Mouse (Mus musculus) gastrocnemius, adult 18-20 months (tissue): Measurements from ENCODE around the gene Bok. TPM values are rescaled to one million over a fixed set of nuclear protein-coding genes. Genes with fewer than 3 reads are reported as not detected.

ENCODE experiments used
- DNase-seq: peaks from one replicate; pipeline ENCODE4 v3.0.0; 2021; ENCODE audit warnings: low spot score
- total RNA-seq, 2 experiments: library from RNA; stranded (reverse); gene quantifications; 2 replicates each; pipeline ENCODE4 v1.2.3; 2021

Gene Bok
- total RNA-seq, 2 experiments from 2014 or later, result 0.95 to 1.2 TPM

DNA sequence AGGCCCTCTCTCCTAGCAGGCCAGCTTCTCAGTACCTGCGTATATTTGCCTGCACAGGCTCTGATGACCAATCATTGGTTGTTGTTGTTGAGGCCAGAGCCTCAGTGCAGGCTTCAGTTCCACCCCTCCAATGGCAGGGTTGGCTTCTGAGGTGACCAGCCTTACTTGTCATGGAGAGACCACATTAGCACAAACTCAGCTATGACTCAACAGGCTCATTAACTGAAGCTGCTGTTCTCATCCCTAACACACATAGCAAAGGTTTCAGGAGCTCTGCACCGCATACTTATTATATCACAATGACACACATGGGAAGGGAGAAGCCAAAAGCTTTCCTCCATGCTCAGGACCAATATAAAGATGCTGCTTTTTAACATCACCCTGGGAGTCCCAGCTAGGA lies 55.2 kb downstream of the Bok start:
- DNase-seq, result no peak

DNA sequence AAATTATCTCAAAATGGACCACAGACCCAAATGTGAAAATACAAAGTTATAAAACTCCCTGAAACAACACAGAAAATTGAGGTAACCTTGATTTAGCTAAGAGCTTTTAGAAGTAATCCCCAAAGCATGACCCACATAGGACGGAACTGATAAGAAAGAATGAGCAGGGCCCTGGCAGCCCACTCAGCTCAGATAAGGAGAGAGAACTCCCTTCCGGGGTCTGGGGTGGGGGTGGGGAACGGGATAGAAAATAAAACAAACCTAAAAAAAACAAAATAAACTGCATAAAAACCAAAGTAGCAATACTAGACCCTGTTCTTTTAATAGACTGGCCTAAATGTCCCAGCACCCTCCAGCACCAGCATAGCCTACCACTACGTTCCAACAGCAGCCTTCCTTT lies 56.5 kb downstream of the Bok start:
- no peak for DNase-seq

DNA sequence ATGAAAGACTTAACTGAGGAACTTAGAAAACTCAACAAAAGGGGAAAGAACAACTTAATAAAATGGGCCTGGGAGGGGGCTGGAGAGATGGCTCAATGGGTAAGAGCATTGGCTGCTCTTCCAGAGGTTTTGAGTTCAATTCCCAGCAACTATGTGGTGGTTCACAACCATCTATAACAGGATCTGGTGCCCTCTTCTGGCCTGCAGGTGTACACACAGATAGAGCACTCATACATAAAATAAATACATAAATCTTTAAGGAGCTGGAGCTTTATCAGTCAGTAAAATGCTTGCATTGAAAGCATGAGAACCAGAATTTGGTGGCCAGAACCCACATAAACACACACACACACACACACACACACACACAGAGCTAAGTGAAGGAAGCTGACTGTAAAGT lies 57.5 kb downstream of the Bok start:
- no peak for DNase-seq

Other genes with a start within 250 kb of the Bok start
- 100 to 1,000 TPM; 341 to 345 TPM for gene Hdlbp, start 206.8 kb upstream of the Bok start, total RNA-seq
- 10 to 100 TPM; 13.1 to 13.7 TPM for gene Farp2, start 173.6 kb upstream of the Bok start, total RNA-seq
- 10 to 100 TPM; 80.8 to 91.4 TPM for gene Stk25, start 27.0 kb upstream of the Bok start, total RNA-seq
- gene Atg4b, start 65.8 kb downstream of the Bok start, total RNA-seq, result 10 to 100 TPM; 26.4 to 26.5 TPM
- 10 to 100 TPM; 77.0 to 87.1 TPM for gene Thap4, start 69.2 kb downstream of the Bok start, total RNA-seq
- gene Dtymk, start 116.3 kb downstream of the Bok start, total RNA-seq, result 10 to 100 TPM; 15.1 to 16.1 TPM
- gene Ing5, start 118.3 kb downstream of the Bok start, total RNA-seq, result 1 to 10 TPM; 4.5 to 5.1 TPM
- 10 to 100 TPM; 19.4 to 23.4 TPM for gene D2hgdh, start 139.2 kb downstream of the Bok start, total RNA-seq
- not detected for gene Gal3st2, start 175.6 kb downstream of the Bok start, total RNA-seq
- not detected for gene Gal3st2b, start 232.7 kb downstream of the Bok start, total RNA-seq